Mouse (Mus musculus): ENCODE results near the gene Lnp1.
A peak's percentile ranks its signal among the peaks of the same experiment; 100 is the strongest.
"Not testable (repeated sequence)": the region's sequence is repeated elsewhere in the genome, so short reads cannot be mapped to it uniquely, and the experiment has no call there.

The Lnp1 gene

DNA sequence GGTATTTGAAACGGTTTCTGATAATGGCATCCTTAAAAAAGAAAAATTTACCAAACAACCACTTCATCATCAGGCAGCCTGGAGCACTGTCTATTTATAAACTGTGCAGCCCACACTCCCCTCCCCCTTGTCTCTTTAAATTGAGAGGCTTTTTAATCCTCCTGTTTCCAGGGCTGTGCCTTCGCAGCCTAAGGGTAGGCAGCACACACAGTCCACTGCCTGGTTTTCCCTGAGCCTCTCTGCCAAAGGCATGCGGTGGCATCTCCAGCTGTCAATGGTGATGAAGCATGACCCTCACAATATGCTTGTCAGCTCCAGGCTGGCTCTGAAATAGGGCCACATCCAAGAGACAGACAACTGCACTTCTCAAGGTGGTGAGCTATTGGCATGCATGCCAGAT lies at the start of gene Lnp1:
Gene Lnp1 (minus strand): TSS at position 39 of the 400 bp plus-strand sequence.
- DNase-seq (ENCODE audit: extremely low spot score, low read depth, low spot score) = no peak

DNA sequence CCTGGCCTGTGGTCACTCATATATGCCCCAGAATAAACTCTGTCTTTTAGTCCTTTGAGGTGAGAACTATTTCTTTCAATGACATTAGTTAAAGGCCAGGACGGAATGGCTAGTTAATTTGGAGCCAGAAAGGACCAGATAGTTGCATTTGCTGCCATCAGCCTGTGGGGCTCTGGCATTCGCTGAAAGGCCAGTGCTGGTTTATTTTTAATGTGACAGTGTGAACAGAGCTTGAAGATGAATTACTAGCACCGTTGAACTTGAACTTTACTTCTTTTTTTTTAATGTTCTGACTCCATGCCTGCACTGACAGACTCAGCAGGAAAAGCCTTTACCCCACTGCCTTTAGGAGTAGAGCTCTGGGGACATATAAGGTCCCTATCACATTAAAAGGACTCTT lies 46.8 kb upstream of the Lnp1 start:
- no peak for DNase-seq (ENCODE audit: extremely low spot score, low read depth, low spot score)

- DNase-seq (ENCODE audit: extremely low spot score, low read depth, low spot score) = not testable (repeated sequence)
These were observed 30.4 kb upstream of the Lnp1 start for GRCm38 (mm10) chr16:56958311-56958710.

- no peak for DNase-seq (ENCODE audit: extremely low spot score, low read depth, low spot score)
These were observed 21.2 kb upstream of the Lnp1 start for GRCm38 (mm10) chr16:56949085-56949484.

DNA sequence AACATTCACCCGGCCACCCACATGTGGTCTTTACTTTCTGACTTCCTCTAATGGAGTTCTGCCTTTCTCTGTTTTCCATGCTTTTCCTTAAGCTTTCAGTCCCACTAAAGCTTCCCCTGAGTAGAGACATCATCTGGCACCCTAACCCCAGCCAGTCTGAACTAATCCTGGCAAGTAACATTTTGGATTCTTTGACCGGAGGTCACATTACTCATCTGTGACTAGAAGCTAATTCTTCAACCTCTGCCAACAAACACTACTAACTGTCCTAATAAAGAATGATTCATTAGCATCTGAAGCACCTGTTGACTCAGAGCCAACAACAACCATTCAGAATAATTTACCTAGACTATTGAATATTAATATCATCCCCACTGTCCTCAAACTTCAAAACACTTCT lies 14.5 kb upstream of the Lnp1 start:
- no peak for DNase-seq (ENCODE audit: extremely low spot score, low read depth, low spot score)

DNA sequence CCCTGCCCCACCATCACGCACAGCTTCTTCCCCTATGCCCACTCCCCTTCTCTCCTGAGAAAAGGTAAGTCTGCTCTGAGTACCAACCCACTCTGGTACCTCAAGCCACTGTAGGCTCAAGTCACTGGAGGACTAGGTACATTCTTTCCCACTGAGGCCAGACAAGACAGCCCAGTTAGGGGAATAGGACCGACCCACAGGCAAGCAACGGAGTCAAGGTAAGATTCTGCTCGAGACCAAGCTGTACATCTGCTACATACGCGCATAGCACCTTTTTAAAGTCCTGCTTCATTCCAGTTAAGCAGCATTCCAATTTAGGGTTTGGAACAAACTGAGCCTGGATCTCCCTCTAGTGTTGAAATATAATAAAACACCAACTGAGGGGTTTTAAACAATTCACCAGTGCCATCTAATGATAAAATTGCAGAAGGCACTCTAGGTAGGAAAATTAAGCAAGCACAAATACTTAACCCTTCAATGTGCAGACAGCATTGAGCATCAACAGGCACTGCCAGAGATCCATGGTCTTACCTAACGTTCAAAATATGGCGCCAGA lies 7.7 kb downstream of the Lnp1 start:
- peak; percentile 81 for DNase-seq (ENCODE audit: extremely low spot score, low read depth, low spot score)

- no peak for DNase-seq (ENCODE audit: extremely low spot score, low read depth, low spot score)
These were observed 10.6 kb downstream of the Lnp1 start for GRCm38 (mm10) chr16:56917230-56917629.

DNA sequence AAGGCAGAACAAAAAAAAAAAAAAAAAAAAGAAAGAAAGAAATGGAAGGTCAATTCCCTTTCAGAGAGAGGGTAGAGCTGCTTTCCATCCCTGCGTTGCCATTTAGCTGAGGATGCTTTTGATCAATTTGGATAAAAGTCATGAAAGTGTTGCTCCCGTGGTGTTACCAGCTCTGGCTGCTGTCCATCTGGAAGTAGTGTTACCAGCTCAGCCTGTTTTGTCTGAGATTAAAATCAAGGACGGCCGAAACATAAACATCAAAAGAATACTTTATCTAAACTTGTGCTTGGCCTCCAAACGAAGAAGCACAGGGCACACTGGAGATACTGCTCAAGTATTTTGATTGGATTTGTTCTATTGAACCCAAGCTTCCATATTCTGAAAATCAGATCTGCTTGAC lies 18.9 kb downstream of the Lnp1 start:
- DNase-seq (ENCODE audit: extremely low spot score, low read depth, low spot score) = no peak

DNA sequence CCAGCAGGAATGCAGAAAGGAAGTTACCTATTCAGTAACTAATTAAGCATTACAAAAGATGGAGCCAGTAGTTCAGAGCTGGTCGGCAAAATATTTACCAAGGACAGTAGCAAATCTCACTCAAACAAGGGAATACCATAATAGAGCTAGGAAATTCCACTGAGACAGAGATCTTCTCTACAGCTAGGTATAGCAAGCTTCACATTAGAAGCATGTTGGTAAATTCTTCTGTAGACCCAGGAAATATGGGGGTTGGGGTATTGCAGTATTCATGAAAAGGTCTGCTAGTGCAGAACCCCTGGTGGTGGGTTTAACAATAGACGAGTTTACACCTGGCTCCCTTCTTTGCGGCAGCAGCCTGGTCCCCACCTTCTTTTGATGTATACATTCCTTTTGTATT lies 25.7 kb downstream of the Lnp1 start:
- not testable (repeated sequence) for DNase-seq (ENCODE audit: extremely low spot score, low read depth, low spot score)

- no peak for DNase-seq (ENCODE audit: extremely low spot score, low read depth, low spot score)
These were observed 36.3 kb downstream of the Lnp1 start for GRCm38 (mm10) chr16:56891583-56891982.

DNA sequence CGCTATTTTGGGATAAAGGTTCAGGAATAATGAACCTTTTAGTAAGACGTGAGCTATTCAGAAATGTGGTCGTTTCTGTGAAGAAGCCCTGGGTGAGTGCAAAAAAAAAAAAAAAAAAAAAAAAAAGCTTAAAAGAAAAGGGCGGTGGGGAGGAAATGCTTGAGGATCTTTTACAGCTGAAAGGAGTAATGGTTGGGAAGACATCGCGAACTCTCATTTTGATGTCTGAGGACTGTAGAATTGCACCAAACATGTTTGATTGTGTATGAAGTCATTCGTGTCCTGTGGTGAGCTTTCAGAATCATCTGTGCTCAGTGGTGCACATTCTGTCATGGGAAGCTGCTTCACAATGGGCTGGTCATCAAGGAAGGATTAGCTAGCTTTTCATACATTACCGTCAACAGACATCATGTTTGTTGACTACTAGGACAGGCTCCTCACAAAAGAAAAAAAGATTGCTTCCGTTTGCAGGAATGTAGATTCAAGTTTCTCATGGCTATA lies 41.2 kb downstream of the Lnp1 start:
- DNase-seq (ENCODE audit: extremely low spot score, low read depth, low spot score) = no peak

- DNase-seq (ENCODE audit: extremely low spot score, low read depth, low spot score) = peak; percentile 49
These were observed 41.8 kb downstream of the Lnp1 start, which contains the start of gene Tmem45a for GRCm38 (mm10) chr16:56885824-56886615. Gene Tmem45a, minus strand, starts transcription at chr16:56886166.

- no peak for DNase-seq (ENCODE audit: extremely low spot score, low read depth, low spot score)
These were observed 43.0 kb downstream of the Lnp1 start for GRCm38 (mm10) chr16:56884811-56885210.

GRCm38 (mm10) chr16:56873410-56873809 lies 54.5 kb downstream of the Lnp1 start:
- no peak for DNase-seq (ENCODE audit: extremely low spot score, low read depth, low spot score)

DNA sequence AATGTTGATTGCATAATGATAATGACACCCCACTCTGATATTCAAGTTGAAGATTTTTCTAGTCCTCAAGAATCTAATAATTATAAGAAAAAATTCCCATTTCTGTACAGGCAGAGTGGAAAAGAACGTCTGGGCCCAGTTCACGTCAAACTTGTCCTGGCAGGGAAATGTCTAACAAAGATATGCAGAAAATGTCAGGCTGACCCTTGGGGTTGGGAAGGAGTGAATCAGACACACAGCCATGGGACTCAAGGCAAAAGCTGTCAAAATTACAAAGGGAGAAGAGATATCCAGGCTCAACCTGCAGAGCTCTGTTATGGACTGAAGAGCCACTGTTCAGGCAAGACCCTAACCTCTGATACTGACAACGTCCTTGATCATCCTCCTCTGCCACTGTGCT lies 57.4 kb downstream of the Lnp1 start:
- no peak for DNase-seq (ENCODE audit: extremely low spot score, low read depth, low spot score)

- DNase-seq (ENCODE audit: extremely low spot score, low read depth, low spot score) = no peak
These were observed 59.5 kb downstream of the Lnp1 start for GRCm38 (mm10) chr16:56868361-56868760.

DNA sequence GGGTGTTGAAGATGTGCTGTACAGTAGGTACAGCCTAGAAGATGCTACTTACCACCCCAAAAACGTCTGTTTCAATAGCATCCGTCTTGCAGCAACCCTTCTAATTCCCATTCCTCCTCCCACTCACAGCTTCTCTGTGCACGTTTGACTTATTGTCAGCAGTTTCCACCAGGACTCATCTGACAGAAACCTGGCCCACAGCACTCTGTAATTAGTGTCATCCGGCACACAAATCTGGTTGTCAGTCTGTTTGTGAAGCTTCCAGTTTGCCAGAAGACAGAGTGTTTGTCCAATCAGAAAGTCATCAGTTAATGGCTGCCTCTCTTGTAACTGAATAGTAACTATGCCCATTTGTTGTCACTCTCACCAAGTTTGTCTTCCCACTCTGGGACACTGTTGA lies 60.3 kb downstream of the Lnp1 start:
- DNase-seq (ENCODE audit: extremely low spot score, low read depth, low spot score) = no peak

Data from hindlimb bud, embryonic 11.5 days (tissue).